Mouse (Mus musculus): ENCODE measurements around the gene A530016L24Rik.

A530016L24Rik gene

DNA sequence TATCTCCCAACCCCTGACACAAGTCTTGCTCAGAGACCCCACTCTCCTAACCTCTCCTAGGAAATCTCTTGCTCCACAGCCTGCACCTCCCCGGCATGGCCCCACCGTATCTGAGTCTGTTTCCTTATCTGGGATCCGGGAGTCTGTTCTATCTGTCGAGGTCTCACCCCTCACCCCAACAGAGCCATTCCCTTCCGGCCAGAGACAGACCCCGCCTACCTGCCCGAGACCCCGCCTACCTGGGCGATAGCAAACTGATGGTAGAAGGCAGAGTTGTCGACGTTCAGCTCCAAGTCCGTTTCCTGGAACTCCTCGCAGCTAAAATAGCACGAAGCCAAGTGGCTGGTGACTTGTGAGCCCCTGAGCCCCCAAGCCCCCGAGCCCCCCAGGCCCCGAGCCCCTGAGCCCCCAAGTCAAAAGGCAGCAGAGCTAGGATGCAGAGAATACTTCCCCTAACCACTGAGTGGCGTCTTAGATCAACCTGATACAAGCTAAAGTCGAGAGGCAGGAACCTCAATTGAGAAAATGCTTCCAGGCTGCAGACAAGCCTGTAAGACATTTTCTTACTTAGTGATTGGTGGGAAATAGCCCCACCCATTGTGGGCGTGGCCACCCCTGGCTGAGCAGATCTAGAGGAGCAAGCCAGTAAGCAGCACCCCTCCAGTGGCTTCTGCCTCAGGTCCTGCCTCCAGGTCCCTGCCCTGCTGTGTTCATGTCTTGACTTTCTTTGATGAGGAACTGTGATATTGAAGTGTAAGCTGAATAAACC is 13.9 kb downstream of the A530016L24Rik start:
- no peak for DNase-seq (ENCODE audit: extremely low spot score, low spot score)

DNA sequence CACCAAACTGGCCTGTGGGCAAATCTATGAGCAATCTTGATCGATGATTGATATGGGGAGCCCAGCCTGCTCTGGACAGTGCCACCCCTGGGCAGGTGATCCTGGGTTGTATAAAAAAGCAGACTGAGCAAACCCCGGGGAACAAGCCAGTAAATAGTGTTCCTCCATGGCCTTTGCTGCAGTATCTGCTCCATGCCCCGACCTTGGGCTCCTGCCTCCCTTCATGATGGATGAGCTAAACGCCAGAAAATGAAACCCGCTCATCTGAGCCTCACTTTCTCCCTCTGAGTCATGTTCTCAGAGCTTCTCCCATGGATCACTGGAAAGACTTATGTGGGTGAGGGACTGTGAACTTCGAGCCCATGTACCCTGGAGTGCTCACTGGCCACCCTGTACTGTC is 17.0 kb downstream of the A530016L24Rik start:
- no peak for DNase-seq (ENCODE audit: extremely low spot score, low spot score)

DNA sequence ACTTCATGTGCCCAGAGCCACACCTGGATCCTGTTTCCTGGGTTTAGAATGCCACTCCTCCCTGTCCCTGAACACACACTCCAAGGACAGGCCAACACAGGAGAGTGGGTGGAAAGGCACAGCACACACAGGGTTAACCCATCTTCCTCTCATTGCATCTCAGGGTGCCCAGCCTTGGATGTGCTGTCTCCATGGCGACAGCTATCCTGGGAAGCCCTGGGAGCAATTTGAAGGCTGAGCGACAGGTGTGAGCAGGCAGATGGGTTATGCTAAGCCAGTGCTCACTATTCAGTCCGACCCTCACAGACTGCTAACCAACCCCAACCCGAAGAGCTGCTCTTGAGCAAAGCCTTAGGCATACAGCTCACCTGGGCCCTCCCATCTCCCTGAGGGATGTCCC is 18.0 kb downstream of the A530016L24Rik start:
- DNase-seq (ENCODE audit: extremely low spot score, low spot score), result no peak

DNA sequence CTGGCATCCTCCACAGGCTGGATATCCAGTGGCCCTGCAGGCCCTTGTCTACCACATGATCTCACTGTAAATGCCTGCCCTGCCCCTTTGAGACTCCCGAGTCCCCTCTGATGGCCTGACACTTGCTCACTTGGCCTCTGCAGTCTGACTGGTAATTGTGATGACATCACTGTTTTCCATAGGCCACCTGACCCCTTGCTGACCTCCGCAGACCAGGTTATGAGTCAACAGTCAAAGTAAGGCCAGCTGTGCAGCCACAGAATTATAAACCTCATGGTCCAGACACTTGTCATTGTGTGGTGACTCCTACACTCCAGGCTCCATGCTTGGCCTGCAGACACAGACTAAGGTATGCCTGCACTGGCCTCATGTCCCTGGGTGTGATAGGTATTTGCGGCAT is 18.7 kb downstream of the A530016L24Rik start:
- no peak for DNase-seq (ENCODE audit: extremely low spot score, low spot score)

DNA sequence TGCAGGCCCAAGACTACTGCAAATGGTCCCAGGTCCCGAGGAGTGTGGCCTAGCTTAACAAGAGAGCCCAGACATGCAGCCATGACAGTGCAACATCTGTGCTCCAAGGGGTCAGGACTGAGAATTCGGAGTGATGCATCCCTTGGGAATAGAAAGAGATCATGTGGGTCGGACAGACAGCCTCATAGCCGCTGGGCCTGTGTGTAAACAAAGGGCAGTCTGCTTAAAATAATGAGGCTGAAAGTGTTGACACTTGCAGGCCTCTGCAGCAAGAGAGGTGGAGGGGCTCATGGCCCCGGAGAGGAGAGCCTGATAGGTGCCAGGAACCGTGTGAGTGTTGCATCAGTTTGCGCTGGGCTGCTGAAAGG is 21.1 kb downstream of the A530016L24Rik start:
- DNase-seq (ENCODE audit: extremely low spot score, low spot score), result no peak

DNA sequence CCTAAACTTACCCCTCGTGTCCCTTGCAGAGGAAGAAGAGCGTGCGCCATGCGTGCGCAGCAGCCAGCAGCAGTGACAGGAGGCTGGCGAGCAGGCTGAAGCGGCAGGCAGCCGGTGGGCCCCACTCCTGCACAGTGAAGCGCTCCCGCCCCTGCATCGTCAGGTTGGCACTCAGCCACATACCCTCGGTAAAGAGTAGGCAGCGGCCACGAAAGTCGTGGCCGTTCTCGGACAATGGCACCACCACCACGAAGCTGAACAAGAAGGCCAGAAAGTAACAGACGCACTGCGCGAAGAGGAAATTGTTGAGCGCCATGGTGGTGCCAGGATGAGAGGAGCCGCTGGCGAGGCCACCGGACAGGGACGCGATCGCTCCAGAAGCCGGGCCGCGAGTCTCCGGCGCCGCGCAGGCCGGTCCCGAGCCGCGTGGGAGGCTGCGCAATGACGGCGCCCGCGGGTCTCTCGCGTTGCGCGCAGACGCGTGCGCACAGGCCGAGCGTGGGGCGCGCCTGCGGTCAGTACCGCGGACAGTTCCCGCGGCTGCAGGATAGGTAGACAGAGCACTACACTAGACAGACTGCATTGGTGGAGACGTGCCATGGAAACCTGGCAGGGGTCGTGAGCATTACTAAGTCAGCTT is 21.6 kb downstream of the A530016L24Rik start:
- peak; percentile 63 for DNase-seq (ENCODE audit: extremely low spot score, low spot score)

DNA sequence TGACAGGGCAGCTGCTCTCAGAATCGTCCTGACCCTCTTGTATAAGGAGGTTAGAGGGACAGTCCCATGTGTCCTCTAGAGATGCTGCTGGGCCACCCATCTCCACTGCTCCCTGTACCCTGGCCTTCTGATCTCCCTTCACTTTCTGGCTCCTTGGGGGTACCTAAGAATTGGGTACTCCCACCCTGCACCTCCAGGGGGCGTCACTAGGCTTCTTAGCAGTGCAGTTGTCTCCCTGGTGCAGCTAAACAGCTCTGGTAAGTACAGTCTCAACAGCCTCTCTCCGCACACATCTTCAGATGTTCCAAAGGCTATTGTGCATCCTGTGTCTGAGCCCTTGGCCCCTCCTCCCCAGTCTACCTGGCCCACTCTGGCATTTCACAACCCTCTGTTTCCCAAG is 25.6 kb downstream of the A530016L24Rik start:
- DNase-seq (ENCODE audit: extremely low spot score, low spot score), result no peak

DNA sequence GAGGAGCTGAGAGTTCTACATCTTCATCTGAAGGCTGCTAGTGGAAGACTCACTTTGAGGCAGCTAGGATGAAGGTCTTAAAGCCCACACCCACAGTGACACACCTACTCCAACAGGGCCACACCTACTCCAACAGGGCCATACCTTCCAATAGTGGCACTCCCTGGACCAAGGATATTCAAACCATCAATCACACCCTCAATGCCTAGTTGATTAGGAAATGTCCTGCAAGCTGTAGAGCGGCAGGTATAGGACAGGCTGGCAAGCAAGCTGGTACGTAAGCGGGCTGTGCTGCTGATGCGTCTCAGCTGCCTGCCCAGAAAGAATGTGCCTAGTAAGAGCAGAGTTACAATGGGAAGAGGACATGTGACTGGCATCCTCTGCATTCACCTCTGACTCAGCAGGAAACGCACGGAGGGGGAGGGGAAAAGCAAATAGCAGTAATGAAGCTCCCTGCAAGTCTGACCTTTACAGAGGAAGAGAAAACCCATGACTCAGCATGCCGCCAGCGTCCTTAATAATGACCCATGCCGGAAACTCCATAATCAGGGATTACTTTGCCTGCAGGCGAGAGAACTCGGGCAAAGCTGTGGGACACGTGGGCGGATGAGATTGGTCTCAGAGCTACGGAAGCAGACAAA is 27.6 kb downstream of the A530016L24Rik start, which contains the start of gene Tmem179:
Tmem179 (minus strand) TSS at position 51 of the 641 bp plus-strand sequence.
- DNase-seq (ENCODE audit: extremely low spot score, low spot score), result peak; percentile 53

DNA sequence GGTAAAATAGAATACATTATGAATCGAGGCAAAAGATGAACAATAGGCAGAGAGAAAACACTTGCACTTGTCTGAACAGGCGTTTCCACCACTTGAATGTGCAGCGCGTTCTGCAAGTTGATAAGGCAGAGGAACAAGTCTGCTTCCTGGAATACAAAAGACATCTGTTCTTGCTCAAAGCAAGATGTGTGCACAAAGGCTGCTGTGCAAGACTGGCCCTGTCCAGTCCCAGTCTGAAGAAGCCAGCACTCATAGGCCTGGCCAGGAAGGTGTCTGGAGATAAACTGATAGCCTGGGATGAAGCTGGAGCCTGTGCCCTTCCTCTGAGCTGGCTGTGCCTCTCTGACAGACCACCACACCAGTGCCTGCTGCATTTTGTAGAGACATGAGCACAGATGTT is 28.9 kb downstream of the A530016L24Rik start:
- DNase-seq (ENCODE audit: extremely low spot score, low spot score), result no peak

DNA sequence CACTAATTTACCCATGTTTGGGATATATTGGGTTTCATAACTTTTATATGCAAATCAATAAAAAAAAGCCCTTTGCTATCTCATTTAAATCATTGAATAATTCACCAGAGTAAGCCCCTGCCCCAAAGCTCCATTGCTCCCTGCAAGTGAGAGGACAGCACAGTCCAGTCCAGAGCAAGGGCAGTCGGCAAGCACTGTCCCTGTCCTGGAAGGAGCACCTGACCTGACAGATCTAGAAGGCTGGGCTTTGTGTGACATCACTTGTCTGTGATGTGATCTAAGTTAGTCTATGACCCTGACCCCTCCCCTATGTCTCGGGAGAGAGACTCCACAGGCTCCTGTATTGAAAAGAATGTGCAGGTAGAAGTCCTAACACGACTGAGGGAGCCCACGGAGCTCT is 44.5 kb downstream of the A530016L24Rik start:
- no peak for DNase-seq (ENCODE audit: extremely low spot score, low spot score)

DNA sequence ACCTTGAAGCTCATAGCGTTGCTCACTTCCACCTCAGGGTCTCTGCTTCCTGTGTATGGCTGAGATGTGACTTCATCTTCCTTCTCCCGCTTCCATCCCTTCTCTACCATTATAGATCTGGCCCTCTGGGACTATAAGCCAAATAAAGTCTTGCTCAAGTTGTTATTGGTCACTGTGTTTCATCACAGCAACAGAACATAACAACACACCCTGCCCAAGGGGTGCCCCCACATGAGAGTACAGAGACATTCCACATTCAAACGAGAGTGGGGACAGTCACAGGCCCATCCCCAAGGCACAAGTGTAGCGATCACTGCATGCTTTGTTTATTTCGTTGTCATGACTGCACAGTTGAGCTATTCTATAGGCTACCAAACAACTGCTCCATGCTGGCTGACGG is 48.0 kb downstream of the A530016L24Rik start:
- no peak for DNase-seq (ENCODE audit: extremely low spot score, low spot score)

DNA sequence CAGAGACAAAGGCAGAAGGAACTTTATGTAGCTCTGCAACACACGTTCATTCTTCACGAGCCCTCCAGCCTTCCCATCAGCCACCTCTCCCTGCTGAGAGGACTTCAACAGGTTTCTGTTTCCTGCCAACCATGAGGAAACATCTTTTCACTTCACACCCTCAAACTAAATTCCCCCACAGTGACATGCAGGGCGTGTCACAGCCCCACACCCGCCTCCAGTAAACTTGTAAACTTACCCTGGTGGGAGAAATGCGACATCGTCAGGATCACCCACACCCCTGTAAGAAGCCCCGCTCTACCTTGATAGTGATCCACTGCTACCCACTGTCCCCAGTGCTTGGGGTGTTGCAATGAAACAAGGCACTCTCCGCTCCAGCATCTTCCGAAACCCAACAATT is 49.1 kb downstream of the A530016L24Rik start:
- no peak for DNase-seq (ENCODE audit: extremely low spot score, low spot score)

DNA sequence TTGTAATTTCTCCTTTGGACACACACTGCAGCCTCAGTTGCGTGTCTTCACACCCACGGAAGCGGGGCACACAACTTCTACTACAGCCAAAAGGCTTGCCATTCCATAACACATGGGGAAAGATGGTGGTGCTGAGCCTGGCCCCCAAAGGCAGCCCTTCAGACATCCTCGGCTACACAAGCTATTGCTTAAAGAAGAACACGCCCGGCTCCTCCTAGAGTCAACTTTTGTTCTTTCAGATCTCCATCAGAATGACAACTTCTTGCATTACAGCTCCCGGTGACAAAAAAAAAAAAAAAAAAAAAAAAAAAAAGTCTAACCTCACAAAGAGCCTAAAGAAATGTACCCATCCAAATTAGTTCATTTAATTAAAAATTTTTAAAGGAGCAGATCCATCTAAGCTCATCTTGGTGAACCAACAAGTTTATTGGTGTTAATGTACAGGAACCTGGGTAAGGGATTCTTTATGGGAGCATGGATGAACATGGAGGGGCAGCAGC is 50.3 kb downstream of the A530016L24Rik start:
- no peak for DNase-seq (ENCODE audit: extremely low spot score, low spot score)

DNA sequence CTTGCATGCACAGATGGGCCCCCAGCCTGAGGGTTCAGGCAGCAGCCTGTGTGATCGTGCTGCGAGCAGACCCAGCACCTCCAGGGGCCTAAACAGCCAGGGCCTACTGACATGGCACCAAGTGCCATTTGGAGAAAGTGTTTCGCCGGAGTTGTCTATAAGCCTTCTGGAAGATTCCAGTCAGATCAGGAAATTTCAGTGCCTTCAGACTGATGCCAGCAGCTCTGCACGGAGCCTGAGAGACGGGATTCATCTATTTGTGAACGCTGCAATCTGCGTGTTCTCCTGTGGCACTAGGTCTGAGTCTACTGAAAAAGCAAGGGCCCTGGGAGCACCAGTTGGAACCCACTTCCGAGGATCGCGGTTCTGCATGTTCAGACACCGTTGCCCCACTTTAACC is 51.1 kb downstream of the A530016L24Rik start:
- DNase-seq (ENCODE audit: extremely low spot score, low spot score), result no peak

DNA sequence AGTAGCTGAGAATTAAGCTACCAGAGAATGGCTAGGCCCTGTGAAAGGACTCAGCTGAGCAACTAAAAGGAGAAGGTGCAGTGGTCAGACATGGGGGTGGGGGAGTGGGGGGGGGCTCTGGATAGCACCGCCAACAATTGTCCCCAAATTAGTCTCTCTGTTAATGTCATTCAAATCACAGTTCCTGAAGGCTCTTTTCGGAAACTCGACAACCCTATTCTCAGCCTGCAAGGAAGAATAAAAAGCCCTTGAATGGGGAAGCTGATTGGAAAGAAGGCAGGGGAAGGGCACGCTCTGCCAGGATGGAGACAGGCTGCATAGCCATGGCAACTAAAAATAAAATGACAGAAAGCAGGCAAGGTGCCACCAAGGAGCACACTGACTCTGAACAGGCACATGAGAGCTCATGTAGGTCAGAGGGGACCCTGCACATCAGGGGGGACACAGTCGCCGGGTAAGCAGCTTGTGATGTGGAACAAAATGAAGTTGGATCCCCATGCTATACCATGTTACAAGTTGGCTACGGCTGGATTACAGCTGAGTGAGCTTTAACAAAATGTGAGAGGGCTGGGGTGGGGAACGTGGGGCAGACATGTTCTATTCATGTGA is 52.3 kb downstream of the A530016L24Rik start:
- DNase-seq (ENCODE audit: extremely low spot score, low spot score), result no peak

DNA sequence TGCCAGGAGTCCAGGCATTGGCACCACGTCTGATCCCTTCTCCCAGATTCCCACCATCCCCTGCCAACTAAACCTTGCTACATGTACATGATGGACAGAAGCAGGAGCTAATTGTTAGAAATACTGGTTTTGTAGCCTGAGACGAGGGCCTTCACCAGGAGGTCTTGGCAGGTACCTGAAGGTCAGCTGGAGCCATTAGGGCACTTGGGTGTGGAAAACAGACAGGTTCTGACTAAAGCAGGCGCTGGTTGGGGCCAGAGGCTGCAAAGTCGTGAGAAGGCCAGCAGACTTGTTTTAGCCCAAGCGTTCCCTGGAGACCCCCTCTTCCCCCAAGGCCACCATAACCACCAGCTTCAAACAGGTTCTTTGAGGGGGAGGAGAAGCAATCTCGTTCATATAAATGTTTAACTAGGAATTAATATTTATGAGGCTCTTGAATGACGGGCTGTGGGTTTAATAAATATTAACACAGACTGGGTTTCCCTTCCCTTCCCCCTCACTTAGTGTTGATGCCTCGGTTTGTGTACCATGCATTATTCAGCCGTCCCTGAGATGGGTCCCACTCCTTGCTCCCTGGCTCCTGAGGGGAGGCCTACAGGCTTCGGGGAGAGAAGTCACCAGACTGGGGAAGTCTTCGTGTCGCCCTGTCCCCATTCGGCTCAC is 53.1 kb downstream of the A530016L24Rik start:
- peak; percentile 30 for DNase-seq (ENCODE audit: extremely low spot score, low spot score)

DNA sequence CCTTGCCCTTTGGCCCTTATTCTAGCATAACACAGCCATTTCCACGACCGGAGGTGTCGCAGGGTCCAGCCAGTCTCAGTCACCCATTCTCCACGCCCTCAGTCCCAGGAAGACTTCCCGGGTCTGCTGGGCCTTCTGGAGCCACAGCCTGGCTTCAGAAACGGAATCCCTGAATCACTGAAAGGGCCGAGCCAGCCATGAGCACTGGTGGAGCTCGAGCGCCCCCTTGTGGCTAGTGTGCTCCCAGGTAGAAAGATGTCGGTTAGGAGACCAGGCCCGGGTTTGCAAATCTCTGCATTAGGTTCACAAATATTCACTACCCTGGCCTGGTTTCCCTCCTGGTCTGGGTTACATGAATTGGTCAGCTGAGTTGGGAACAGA is 53.7 kb downstream of the A530016L24Rik start:
- peak; percentile 97 for DNase-seq (ENCODE audit: extremely low spot score, low spot score)

DNA sequence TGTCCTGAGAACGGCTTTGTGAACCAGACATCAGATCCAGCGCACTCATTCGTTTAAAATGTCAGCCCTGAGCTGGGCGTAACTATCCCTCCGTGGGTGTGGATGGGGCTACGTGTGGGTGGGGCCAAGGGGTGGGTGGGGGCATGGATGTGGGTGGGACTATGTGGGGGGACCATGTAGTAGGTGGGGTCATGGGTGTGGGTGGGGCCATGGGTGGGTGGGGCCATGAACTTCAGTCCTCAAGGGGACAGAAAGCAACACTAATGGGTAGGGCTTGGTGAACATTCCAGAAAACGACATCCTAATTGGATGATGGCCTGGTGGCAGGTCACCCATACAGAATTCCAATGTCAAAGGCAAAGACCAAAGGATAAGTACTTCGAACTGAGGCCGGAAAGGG is 54.7 kb downstream of the A530016L24Rik start:
- DNase-seq (ENCODE audit: extremely low spot score, low spot score), result no peak

DNA sequence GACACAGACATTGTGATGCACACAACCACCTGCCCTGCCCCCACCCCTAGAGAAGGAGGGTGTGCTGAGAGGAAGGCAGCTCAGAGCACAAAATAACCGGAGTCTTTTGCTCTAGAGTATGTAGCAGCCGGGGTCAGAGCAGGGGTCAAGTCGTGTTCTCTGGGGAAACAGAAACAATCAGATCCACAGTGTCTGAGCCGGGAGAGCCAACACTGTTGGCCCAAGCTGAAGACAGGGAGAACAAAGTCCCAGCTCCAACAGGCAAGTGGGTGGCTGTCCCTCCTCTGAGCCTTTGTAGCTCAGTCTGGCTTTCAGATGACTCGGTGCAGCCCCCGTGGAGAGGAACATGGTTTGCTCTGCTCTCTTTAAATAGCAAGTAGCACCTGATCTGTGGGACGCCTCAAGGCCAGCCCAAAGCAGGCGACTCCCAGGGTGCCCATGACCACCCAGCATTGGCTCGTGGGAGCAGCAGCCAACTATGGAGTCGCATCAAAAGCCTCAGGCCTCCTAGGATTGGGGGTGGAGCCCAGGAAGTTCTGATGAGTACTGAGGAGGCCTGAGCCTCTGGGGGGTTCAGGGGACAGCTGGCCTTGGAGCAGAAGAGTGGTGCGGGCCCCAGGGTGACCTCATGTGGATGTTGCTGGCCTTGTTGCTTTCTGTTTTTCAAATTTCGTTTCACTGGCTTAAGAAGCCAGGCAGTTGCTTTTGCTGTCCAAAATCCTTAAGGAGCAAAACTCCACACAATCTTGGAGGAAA is 55.9 kb downstream of the A530016L24Rik start:
- no peak for DNase-seq (ENCODE audit: extremely low spot score, low spot score)

DNA sequence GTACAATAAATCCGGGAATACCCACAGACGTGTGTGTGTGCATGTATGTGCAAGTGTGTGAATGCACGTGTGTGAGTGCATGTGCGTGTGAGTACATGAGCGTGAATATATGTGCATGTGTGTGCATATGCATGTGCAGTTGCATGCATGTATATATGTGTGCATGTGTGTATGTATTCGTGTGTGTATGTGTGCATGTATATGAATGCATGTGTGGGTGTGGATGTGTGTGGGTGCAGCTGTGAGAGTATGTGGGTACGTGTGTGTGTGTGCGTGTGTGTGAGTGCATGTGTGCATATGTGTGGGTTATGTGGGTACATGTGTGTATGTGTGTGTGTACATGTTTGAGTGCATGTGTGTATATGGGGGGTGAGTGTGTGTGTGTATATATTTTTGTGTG is 56.9 kb downstream of the A530016L24Rik start:
- DNase-seq (ENCODE audit: extremely low spot score, low spot score), result no peak

DNA sequence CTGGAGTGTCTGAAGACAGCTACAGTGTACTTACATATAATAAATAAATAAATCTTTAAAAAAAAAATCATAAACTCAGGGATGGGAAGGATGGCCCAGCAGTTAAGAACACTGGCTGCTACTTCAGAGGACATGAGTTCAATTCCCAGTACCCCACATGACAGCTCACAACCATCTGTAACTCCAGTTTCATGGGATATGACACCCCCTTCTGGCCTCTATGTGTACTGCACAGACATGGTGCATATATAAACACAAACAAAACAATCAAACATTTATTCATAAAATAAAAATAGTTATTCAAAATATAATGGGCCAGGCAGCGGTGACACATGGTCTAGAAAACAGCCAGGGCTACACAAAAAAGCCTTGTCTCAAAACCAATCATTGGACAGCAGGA is 60.0 kb downstream of the A530016L24Rik start:
- no peak for DNase-seq (ENCODE audit: extremely low spot score, low spot score)
